Comparison of ENCODE assay signal across 18 mouse cellular contexts in genomic region chr11:119108573-119109263, GRCm38 (mm10). TPM values are rescaled to one million over a fixed set of nuclear protein-coding genes. Genes with fewer than 3 reads are reported as not detected.
DNase-seq lines count a peak whose midpoint lies in the region; TF ChIP-seq lines count a peak whose summit lies in the region.
"Had no signal": no experiment of that assay in that cellular context is flagged by ENCODE, and none has a peak within 500 bp of the region (broad histone marks: within the 10 kb centered on the region; RNA-seq: fewer than 3 reads in every experiment).

No protein-coding gene starts in this region.

- TF ChIP-seq EP300 in CH12.LX (IDR thresholded peaks at IDR 0.05; ENCODE audit: low read length): peak; percentile 62; the same call in 1 of the 2 replicates

- H3K4me1 ChIP-seq in CH12.LX (ENCODE audit: control insufficient read depth in 1 of 2, insufficient read depth in 2 of 2): peaks cover 30 to 60% of the 10 kb centered on the region in 2 experiments

- H3K27ac ChIP-seq in CH12.LX (ENCODE audit: insufficient read depth, low read depth): no peak overlapping the region
- H3K27ac ChIP-seq: embryonic facial prominence, embryonic 13.5 days; forebrain, embryonic 12.5 days; heart, embryonic 10.5 days; heart, embryonic 15.5 days; hindbrain, embryonic 10.5 days; hindbrain, embryonic 14.5 days had no signal

- in situ Hi-C loops in CH12.LX (cut with MboI; ENCODE audit: low pct_ligation_motif_present, low pct_unique_long_range_greater_than_20kb, low sequenced_read_pairs): no loop called here

- intact Hi-C loops in left cerebral cortex, postnatal 36 days (cut with DNase I): no loop called here

- no peak overlapping the region for H3K4me3 ChIP-seq in CH12.LX (replicated peaks in 1 of 3; ENCODE audit: low read depth in 2 of 3, low read length in 2 of 3, poor library complexity in 1 of 3)
- H3K4me3 ChIP-seq: embryonic facial prominence, embryonic 13.5 days; forebrain, embryonic 12.5 days; heart, embryonic 10.5 days; heart, embryonic 15.5 days; hindbrain, embryonic 10.5 days had no signal

- no peak for TF ChIP-seq CTCF in CH12.LX (conservative IDR thresholded peaks at IDR 0.05 in 1 of 2, IDR thresholded peaks at IDR 0.05 in 1 of 2; ENCODE audit: low read depth in 2 of 2, low read length in 2 of 2)

- no peak for TF ChIP-seq RAD21 in CH12.LX (IDR thresholded peaks at IDR 0.05; ENCODE audit: low read depth, low read length)

- no peak overlapping the region for H3K9ac ChIP-seq in CH12.LX (ENCODE audit: insufficient read depth, low read depth)
- H3K9ac ChIP-seq: embryonic facial prominence, embryonic 13.5 days; forebrain, embryonic 12.5 days; heart, embryonic 15.5 days; hindbrain, embryonic 14.5 days had no signal

- H3K36me3 ChIP-seq in CH12.LX (replicated peaks in 1 of 2; ENCODE audit: control insufficient read depth in 1 of 2, insufficient read depth in 1 of 2, low read length in 1 of 2): no peaks in the 10 kb centered on the region
- H3K36me3 ChIP-seq: embryonic facial prominence, embryonic 13.5 days; forebrain, embryonic 12.5 days; heart, embryonic 10.5 days; heart, embryonic 15.5 days; hindbrain, embryonic 10.5 days had no signal

- H3K4me2 ChIP-seq in CH12.LX (ENCODE audit: insufficient read depth, low read depth, poor library complexity, severe bottlenecking): peak overlapping the region; percentile 14; the same call in 1 of the 2 replicates
- H3K4me2 ChIP-seq: embryonic facial prominence, embryonic 13.5 days; forebrain, embryonic 12.5 days; heart, embryonic 15.5 days; hindbrain, embryonic 14.5 days had no signal

- DNase-seq in A20 (ENCODE audit: low read depth, low spot score) (peak; percentile 84), CH12.LX (ENCODE audit: extremely low read depth) (no peak)
- DNase-seq in B cell, adult 2 months: peak; percentile 73 to 74
- DNase-seq in spleen, postnatal 36 days (ENCODE audit: low spot score in 2 of 2): peak; percentile 55 to 62
- no peak for DNase-seq in left cerebral cortex, adult 11 months (ENCODE audit: low spot score)
- no peak for DNase-seq in left cerebral cortex, postnatal 36 days (ENCODE audit: low spot score in 2 of 2)
- no peak for DNase-seq in retina, postnatal 1 day
- DNase-seq: adrenal gland, postnatal 14 days; cerebellum, adult 11-12 months; cerebellum, adult 9-10 months; gastrocnemius, postnatal 10 days; heart, adult 18-20 months had no signal

- dilution Hi-C loops in CH12.LX (cut with MboI; ENCODE audit: extremely low pct_ligation_motif_present, extremely low pct_unique_long_range_greater_than_20kb, low sequenced_read_pairs): no loop called here

- H3K79me2 ChIP-seq in CH12.LX (replicated peaks; ENCODE audit: control insufficient read depth, extremely low read depth, insufficient read depth, poor library complexity, severe bottlenecking): no peaks in the 10 kb centered on the region

- peaks cover 4% of the 10 kb centered on the region for H3K27me3 ChIP-seq in CH12.LX (replicated peaks)
- H3K27me3 ChIP-seq: heart, embryonic 15.5 days had no signal

- peaks cover 4% of the 10 kb centered on the region for H3K9me3 ChIP-seq in CH12.LX (replicated peaks; ENCODE audit: low read length)
- H3K9me3 ChIP-seq: forebrain, embryonic 12.5 days; heart, embryonic 10.5 days; heart, embryonic 15.5 days; hindbrain, embryonic 10.5 days had no signal

- no peak for TF ChIP-seq POLR2A in CH12.LX (IDR thresholded peaks at IDR 0.05; ENCODE audit: low read depth, low read length)

TF ChIP-seq in CH12.LX, 34 proteins besides CTCF, POLR2A, EP300 and RAD21:
- no peak for TF ChIP-seq NRF1 (IDR thresholded peaks at IDR 0.05; ENCODE audit: low read depth, low read length)
- 0 out of 2 replicates have a peak, but pooled peaks have one; percentile 6 for TF ChIP-seq MEF2A (IDR thresholded peaks at IDR 0.05; ENCODE audit: borderline replicate concordance, low read depth, low read length)
- peak; percentile 84 for TF ChIP-seq BHLHE40 (IDR thresholded peaks at IDR 0.05; ENCODE audit: low read depth, low read length)
- 0 out of 2 replicates have a peak, but pooled peaks have one; percentile 7 for TF ChIP-seq UBTF (IDR thresholded peaks at IDR 0.05; ENCODE audit: low read depth, low read length)
- 0 out of 2 replicates have a peak, but pooled peaks have one; percentile 51 for TF ChIP-seq CHD1 (IDR thresholded peaks at IDR 0.05; ENCODE audit: low read depth, low read length)
- 0 out of 2 replicates have a peak, but pooled peaks have one; percentile 24 for TF ChIP-seq MAFK (IDR thresholded peaks at IDR 0.05; ENCODE audit: insufficient replicate concordance, low read length)
- peak; percentile 60; the same call in 1 of the 2 replicates for TF ChIP-seq SIN3A (IDR thresholded peaks at IDR 0.05; ENCODE audit: low read length)
- TF ChIP-seq ETS1 (conservative IDR thresholded peaks at IDR 0.05; ENCODE audit: low read depth, low read length): 0 out of 2 replicates have a peak, but pooled peaks have one; percentile 29
- TF ChIP-seq MYC (IDR thresholded peaks at IDR 0.05; ENCODE audit: low read depth, low read length): no peak
- peak; percentile 65; the same call in 1 of the 2 replicates for TF ChIP-seq TCF12 (IDR thresholded peaks at IDR 0.05; ENCODE audit: low read depth, low read length)
- 0 out of 2 replicates have a peak, but pooled peaks have one; percentile 14 for TF ChIP-seq HCFC1 (IDR thresholded peaks at IDR 0.05; ENCODE audit: low read depth, low read length)
- no peak for TF ChIP-seq POLR2AphosphoS2 (IDR thresholded peaks at IDR 0.05; ENCODE audit: low read depth, low read length)
- TF ChIP-seq ZNF384 (IDR thresholded peaks at IDR 0.05; ENCODE audit: low read depth, low read length): peak; percentile 94
TF ChIP-seq in CH12.LX: peak in this region for 10.

RNA-seq across cellular contexts. Expression of gene Cbx4, which starts 22.7 kb away (rescaled TPM):
- total RNA-seq in CH12.LX (2012; rRNA removed) (30.6 and 40.4 TPM in 2 replicates), CH12.LX (2014; rRNA removed) (11.4 and 15.0 TPM in 2 replicates)
- 26.0 and 29.8 TPM in 2 replicates for polyA plus RNA-seq in CH12.LX (2012; ENCODE audit: insufficient read length, low read depth)
- total RNA-seq in left cerebral cortex, postnatal 36 days (2021): 10 to 100 TPM; 60.9 to 68.6 TPM

Comparison
In these comparisons a context has a peak if more than half of its experiments do, and no peak if none do; other contexts are left out.
1. DNase-seq: peak in A20 (single experiment), B cell, adult 2 months (2 of 2) and spleen, postnatal 36 days (2 of 2); none in CH12.LX (single experiment), left cerebral cortex, adult 11 months (single experiment), left cerebral cortex, postnatal 36 days (0 of 2) and retina, postnatal 1 day (single experiment).